Mouse (Mus musculus) CD4-positive, CD25-positive, alpha-beta regulatory T cell, adult 2 months (primary cell): Measurements from ENCODE around the gene Spata5.
"Not testable (repeated sequence)": the region's sequence is repeated elsewhere in the genome, so short reads cannot be mapped to it uniquely, and the experiment has no call there.

ENCODE experiments used
- DNase-seq: peaks from one replicate; pipeline ENCODE4 v3.0.0-alpha.2; 2012; ENCODE audit warnings: low read depth, low spot score

The Spata5 gene

GRCm38 (mm10) chr3:37569661-37570566 lies 150.2 kb downstream of the Spata5 start:
- no peak for DNase-seq

GRCm38 (mm10) chr3:37571633-37572032 lies 151.9 kb downstream of the Spata5 start:
- DNase-seq, result no peak

- no peak for DNase-seq
Observed at GRCm38 (mm10) chr3:37572066-37572465, 152.4 kb downstream of the Spata5 start.

GRCm38 (mm10) chr3:37576840-37577239 lies 157.1 kb downstream of the Spata5 start:
- no peak for DNase-seq

- no peak for DNase-seq
Observed at GRCm38 (mm10) chr3:37577706-37578105, 158.0 kb downstream of the Spata5 start.

- no peak for DNase-seq
Observed at GRCm38 (mm10) chr3:37584576-37584975, 164.9 kb downstream of the Spata5 start.

- DNase-seq, result no peak
Observed at GRCm38 (mm10) chr3:37585967-37586730, 166.5 kb downstream of the Spata5 start.

GRCm38 (mm10) chr3:37586731-37587578 lies 167.3 kb downstream of the Spata5 start:
- no peak for DNase-seq

- no peak for DNase-seq
Observed at GRCm38 (mm10) chr3:37595721-37596120, 176.0 kb downstream of the Spata5 start.

- DNase-seq, result no peak
Observed at GRCm38 (mm10) chr3:37596519-37596918, 176.8 kb downstream of the Spata5 start.

GRCm38 (mm10) chr3:37597200-37597599 lies 177.5 kb downstream of the Spata5 start:
- DNase-seq, result no peak

- DNase-seq, result not testable (repeated sequence)
Observed at GRCm38 (mm10) chr3:37599641-37600040, 179.9 kb downstream of the Spata5 start.

- DNase-seq, result no peak
Observed at GRCm38 (mm10) chr3:37602356-37602755, 182.7 kb downstream of the Spata5 start.

- DNase-seq, result no peak
Observed at GRCm38 (mm10) chr3:37602890-37603289, 183.2 kb downstream of the Spata5 start.

GRCm38 (mm10) chr3:37603541-37603940 lies 183.8 kb downstream of the Spata5 start:
- DNase-seq, result no peak

- no peak for DNase-seq
Observed at GRCm38 (mm10) chr3:37604976-37605875, 185.5 kb downstream of the Spata5 start.

GRCm38 (mm10) chr3:37605876-37606238 lies 186.2 kb downstream of the Spata5 start:
- peak; percentile 18 for DNase-seq

GRCm38 (mm10) chr3:37608926-37609325 lies 189.2 kb downstream of the Spata5 start:
- peak; percentile 36 for DNase-seq

GRCm38 (mm10) chr3:37610670-37611069 lies 191.0 kb downstream of the Spata5 start:
- DNase-seq, result no peak

GRCm38 (mm10) chr3:37613722-37614121 lies 194.0 kb downstream of the Spata5 start:
- no peak for DNase-seq
